Mouse (Mus musculus) small intestine, adult 2 months (tissue): ENCODE measurements around the gene Enpp1.

Source experiments
- CTCF ChIP-seq: fragments of 200-500 bp; IDR thresholded peaks from 2 replicates; pipeline ENCODE4 v1.5.1; 2012; ENCODE audit warnings: low read depth, mild to moderate bottlenecking, control low read depth, inconsistent platforms, low read length, moderate library complexity, mixed read lengths; ENCODE audit not compliant: insufficient replicate concordance, insufficient read length; ENCODE audit errors: extremely low read depth
- POLR2A ChIP-seq: fragments of 200-500 bp; IDR thresholded peaks from 2 replicates; pipeline ENCODE4 v1.6.1; 2012; ENCODE audit warnings: low read depth, mild to moderate bottlenecking, control low read depth, inconsistent platforms, low read length, moderate library complexity

DNA sequence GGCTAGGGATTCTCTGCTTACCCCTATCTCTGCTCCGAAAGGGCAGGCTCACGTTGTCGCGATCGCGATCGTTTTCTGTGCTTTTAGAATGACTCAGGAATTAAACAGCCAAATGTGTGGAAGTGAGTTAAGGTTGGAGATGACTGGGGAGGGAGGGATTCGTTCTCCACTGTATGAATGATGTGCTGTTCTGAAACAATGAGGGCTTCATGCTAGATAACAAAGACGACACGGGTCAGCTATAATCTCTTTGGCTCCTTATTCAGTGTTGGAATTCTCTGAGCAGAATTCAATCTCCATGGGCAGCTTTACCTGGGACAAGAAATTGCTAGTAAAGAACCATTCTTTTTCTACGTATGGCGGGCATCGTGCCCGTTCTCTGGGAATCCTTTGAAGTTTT lies 6.1 kb upstream of the Enpp1 start:
- TF ChIP-seq POLR2A, result no peak
- TF ChIP-seq CTCF, result no peak
